Mouse (Mus musculus) adrenal gland, adult 8-10 months (tissue): ENCODE results near the gene Ddit4. TPM values are rescaled to one million over a fixed set of nuclear protein-coding genes. Genes with fewer than 3 reads are reported as not detected.

Experiments
- DNase-seq: peaks from one replicate; pipeline ENCODE4 v3.0.0; 2022
- total RNA-seq, 4 experiments: library from RNA; stranded (reverse); gene quantifications; 2 replicates each; pipeline ENCODE4 v1.2.4; 2022

The Ddit4 gene
- total RNA-seq, 4 experiments from 2014 or later, result 27.9 to 91.5 (median 34.7) TPM

DNA sequence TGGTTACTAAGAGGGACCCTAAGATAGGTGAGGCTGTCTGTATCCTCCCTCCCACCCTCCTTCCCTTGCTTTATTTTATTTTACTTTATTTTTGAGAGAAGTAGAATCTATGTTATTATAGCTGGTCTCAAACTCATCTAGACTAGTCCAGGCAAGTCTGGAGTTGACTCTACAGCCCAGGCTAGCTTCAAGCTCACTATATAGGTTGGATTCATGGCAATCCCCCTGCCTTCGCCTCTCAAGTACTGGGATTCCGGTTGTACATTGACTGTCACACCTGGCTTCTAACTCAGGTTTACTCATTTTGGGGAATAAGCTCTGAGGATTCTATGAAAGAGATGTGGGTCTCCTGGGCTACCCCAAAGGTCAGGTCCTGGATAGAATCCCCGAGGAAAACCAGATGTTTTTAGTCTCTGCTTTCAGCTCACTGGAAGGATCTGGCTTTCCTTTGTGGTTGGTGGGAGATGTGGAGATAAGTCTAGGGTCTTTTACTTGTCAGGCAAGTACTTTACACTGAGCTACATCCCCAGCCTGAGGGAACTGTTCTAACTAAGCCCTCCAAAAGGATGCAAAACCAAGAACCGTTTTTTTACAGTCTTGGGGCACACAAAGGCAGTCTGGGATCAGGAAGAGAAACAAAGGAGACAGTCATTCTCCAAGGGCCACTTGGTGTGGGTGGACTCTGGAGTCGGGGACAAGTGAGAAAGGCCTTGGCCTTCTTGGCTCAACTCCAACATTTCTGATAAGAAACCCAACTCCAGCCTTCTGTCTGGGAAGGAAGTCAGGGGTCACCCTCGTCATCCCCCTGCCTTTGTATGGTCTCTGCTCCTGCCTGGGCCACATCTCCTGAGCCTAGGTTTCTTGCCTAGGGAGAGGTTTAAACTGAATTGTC, 3.0 kb downstream of the Ddit4 start:
- DNase-seq, result peak; percentile 77

DNA sequence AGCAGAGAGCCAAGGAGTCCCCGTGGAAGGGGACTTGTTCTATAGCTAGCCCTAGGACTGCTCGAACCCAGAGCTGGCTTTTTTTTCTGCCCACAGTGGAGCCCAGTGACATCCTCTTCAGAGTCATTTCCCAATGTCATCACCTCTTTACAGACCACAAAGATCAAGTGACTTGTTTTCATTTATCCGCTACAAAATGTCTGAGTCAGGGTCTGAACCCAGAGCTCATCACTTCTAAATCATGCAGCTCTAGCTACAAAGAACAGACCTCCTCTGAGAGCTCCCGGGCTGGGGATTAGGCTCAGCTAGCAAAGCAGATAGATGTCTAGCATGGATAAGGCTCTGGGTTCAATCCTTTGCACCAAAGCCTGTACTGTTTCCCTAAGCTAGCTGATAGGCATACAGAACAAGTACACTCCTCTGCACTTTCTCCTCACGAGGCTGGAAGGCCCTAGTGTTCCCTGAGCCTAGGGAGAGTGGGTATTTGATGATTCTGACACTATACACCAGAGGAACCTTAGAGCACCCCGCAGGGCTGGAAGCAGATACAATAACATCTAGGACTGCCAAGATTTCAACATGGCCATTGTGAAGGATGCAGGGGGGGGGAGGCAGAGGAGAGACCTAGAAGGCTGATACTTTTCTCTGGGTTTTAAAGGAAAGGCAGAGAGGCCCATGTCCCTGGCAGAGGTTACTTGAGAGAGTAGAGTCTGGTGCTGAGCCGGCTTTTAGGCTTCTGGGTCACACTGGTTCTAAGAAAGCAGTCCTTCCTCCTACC, 4.1 kb downstream of the Ddit4 start:
- no peak for DNase-seq

DNA sequence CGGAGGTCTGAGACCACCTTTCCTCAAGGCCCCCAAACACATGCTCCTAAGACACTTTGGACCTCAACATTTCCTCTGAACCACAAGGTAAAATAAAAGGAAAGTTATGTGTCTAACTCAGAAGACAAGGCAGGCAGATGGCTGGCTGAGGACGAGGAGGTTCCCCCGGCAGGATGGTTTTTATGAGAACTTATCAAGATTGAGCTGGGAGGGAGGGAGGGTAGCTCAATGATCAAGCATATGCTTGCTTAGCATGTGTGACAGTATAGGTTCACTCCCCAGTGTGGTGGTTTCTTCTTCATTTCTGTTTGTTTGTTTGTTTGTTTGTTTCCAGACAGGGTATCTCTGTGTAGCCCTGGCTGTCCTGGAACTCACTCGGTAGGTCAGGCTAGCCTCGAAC, 5.3 kb downstream of the Ddit4 start:
- no peak for DNase-seq

DNA sequence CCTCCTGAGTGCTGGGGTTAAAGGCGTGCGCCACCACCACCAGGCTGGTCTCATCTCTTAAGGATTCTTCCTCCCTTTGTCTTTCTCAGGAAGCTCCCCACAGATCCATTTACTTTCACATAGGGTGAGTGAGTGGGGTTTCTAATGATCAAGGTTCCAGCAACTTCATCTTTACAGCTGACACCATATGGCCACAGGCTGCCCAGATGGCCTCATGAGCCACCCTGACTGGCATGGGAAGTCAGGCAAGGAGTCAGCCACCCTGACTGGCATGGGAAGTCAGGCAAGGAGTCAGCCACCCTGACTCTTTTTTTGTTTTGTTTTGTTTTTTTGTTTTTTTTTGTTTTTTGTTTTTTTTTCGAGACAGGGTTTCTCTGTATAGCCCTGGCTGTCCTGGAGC, 6.2 kb downstream of the Ddit4 start:
- no peak for DNase-seq

DNA sequence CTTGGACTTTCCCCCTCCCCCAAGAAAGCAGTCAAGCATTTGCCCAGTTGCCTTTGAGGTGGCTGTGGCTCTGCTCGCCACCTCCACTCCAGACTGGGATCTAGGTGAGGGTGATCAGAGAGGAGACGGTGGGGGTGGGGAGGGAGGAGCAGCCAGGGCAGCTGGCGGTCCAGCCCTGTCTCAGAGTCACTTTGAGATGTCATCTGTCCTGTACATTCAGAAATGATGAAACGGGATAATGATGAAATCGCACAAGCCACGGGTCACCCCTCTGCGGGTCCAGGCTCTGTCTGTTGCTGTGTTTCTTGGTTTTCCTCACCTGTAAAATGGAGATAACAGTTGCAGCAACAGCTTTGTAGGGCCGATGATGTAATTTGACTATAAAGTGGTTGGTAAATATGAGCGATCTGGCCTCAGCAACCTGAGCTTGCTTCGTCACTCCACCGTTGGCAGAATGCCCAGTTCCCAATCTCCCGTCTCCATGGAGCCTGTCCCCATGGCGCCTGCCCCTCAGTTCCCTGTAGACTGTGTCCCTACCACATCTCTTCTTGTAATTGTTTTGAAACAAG, 8.1 kb downstream of the Ddit4 start:
- DNase-seq, result peak; percentile 87

DNA sequence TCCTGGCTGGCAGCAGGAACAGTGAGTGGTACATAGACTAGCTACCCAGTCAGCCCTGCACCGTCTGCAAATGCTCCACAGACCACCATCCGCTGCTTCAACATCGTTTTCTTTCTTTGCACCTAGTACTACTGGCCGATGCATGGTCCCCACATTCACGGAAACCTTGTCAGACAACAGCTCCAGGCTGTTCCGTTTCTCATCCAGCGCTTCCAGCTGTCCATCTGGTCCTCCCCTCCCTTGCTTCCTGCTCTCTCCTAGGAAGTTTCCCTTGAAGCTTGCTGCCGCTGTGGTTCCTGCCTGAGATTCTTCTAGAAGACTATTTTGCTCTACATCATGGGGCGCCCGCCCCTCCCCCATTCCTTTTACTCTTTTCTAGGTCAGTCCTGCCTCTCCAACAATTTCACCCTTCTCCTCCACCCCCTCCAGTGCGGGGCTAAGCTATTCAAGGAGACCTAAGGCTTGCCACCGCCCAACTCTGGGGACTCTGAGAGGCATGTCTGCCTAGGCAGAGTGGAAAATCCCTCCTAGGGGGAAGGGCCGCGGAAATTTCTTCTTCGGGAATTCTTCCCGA, 8.7 kb downstream of the Ddit4 start:
- peak; percentile 57 for DNase-seq

DNA sequence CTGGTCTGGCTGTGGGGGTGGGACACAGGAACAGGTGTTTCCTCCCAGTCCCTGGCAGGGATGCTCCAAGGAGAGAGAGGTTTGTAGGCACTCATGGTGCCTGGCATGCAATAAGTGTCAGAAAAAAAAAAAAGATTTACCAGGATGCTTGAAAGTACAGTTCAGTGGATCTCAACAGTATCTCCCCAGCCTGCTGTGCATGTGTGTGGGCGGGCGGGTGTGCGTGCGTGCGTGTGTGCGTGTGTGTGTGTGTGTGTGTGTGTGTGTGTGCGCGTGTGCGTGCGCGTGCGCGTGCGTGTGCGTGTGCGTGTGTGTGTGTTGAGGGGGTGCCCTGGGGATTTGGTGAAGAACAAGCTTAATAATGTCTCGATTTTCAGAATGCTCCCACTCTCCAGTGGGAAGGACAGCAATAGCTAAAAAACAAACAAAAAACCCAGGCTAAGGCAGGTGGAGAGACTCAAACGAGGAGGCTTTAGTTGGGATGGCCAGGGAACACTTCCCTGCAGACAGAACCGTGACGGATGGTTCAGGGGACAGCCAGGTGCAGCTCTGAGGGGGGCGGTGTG, 9.3 kb downstream of the Ddit4 start:
- DNase-seq, result no peak

DNA sequence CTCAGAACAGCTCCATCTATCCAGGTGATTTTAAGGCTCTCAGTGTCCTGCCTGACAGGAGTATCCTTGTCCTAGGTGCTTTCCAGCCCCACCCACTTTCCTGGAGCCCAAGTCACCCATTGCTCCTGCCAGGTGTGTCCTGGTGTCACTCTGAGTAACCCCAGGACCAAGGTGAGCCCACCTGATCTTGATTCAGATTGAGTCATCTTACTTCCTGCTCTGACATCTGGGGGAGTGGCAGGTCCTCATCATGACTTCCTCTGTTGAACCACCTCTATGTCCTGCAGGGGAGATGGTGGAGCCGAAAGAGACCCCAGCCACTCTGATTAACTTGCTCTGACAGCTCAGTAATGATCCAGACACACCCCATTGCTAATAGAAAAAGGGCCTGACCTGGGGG, 12.6 kb downstream of the Ddit4 start:
- DNase-seq, result no peak

DNA sequence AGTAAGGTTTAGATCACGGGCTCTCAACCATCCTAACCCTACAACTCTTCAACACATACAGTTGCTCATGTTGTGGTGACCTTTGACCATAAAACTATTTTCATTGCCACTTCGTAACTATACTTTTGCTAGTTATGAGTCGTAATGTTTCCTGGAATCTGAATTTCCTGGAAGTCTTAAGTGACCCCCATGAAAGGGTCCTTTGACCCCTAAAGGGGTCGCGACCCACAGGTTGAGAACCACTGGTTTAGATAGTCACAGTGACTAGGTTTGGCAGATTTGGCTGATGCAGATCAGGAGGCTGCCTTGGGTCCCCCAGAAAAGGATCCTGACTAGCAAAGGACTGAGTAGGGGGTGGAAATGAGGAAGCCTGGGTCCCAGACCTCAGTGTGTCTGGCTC, 13.0 kb downstream of the Ddit4 start:
- no peak for DNase-seq

DNA sequence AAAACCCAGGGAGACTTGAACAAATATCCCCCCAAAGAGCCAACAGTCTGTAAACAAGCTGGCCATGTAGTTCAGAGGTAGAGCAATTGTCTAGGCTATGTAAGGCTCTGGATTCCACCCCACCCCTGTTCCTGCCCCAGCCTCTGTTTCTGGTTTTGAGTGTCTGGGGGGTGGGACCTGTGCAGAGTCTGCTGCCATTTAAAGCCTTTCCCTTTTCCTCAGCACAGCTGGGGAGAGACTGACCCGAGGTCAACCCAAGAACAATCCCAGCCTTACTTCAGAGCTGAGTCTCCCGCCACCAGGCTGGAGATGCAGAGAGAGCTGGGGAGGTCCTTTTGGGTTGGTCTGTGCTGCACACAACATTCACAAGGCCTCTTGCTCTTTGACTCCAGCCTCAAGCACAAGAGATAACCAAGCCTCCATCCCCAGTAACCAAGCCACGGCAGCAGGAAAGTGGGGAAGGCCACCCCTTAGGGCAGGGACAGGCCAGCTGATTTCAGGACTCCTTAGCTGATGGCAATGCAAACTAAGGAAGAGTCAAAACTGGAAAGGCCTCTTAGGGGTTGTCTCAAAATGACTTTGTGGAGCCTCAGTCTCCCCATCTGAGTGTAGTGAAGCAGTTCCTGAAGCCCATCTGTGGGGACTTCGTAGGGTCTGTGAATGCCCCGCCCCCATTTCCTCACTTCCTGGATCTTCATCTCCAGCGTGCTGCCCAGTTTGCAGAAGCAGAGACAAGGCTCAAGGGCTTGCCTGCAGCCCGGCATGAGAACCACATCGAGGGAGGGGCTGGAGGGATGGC, 15.4 kb downstream of the Ddit4 start:
- DNase-seq, result no peak

DNA sequence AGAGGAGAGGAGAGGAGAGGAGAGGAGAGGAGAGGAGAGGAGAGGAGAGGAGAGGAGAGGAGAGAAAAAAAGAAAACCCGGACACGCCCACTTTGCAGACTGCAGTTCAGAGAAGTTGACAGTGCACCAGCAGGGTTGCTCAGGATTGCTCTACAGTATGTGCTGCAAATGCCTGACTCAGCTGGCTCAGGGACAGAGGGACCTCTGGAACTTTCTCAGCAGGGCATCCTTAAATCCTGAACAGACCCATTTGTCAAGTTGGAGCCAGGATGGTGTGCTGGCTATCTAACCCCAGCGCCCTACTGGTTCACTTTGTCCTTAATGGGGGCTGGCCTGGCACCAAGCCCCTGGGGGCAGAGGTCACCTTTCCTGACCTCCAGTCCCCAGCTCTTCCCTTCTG, 17.6 kb downstream of the Ddit4 start:
- DNase-seq, result no peak

DNA sequence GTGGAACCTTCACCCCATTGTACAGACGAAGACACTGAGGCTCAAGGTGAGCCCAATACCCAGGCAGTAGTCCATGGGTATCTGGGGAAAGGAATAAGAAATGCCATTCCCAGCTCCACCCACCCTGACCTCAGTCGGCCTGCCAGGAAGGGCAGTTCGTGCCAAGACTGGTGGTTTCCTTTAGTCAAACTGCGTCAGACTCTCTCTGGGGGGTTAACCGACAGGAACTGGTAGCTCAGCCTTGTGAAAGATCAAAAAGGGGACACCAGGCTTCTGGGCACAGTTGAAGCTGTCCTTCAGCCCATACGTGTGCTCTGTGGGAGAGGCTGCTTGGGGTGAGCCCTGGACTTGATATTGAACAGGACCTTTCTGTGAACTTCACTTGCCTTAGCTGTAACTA, 19.1 kb downstream of the Ddit4 start:
- peak; percentile 71 for DNase-seq

DNA sequence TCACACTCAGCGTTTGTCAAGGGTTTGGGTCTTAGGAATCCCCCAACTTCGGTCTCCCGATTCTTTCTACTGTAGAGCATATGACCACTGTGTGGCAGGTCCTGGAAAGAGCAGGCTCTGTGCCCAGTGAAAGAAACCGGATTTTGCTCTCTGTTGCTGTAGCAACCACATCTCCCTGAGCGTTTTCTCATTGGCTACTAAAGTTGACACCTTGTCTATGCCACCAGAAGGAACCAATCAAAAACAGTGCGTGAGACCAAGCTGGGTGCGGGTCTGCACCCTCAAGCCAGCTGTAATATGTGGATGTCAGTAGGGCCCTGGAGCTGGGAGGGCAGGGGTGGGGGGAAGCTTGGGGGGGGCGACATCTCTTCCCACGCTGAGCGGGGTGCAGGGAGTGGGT, 20.6 kb downstream of the Ddit4 start:
- DNase-seq, result no peak

DNA sequence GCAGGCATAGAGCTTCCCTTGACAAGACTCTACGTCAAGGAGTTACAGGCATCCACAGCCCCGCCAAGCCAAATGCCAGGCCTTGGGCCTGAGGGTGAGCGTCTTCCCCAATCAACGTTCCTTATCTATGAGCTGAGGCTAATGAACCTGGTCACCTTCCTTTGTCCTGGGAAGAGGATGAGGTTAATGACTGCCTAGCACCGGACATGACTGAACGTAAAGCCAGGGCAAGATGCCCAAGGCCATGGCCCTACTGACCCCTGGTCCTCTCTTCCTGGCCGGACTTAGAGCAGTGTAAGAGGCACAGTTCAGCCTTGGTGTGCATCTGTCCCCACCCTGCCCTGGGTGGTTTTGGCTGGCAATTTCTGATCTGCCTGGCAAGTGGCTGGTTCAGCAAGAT, 22.4 kb downstream of the Ddit4 start:
- DNase-seq, result no peak

DNA sequence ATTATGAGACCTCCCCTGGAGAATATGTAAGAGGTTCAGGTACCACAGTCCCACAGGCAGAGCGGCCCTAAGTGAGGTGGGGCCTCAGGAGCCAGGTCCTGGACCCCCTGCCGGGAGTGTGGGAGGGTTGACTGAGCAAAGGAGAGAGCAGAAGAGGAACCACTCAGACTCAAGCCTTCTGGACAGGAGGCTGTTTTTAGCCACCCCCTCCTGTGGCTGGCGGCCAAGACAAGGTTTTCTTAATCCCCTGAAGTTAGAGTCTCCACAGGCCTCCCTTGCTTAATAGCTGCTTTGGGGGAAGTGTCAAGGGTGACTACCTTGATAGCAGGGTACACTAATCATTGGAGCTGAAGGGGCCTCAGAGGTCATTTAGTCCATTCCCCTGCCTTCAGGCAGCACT, 27.3 kb downstream of the Ddit4 start:
- no peak for DNase-seq

DNA sequence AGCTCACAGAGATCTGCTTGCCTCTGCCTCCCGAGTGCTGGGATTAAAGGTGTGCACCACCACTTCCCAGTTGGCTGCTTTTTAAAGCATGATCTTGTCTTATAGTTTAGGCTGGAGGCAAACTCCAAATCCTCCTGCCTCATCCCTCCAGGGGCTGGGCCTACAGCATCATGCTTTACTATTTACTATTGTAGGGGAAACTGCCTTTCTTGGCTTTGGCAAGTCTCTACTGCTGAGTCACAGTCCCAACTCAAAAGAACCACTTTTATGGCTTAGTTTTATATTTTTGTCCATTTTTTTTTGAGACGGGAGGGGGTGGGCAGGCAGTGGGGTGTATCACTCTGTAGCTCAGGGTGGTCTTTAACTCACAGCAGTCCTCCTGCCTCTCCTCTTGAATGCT, 28.1 kb downstream of the Ddit4 start:
- DNase-seq, result no peak

DNA sequence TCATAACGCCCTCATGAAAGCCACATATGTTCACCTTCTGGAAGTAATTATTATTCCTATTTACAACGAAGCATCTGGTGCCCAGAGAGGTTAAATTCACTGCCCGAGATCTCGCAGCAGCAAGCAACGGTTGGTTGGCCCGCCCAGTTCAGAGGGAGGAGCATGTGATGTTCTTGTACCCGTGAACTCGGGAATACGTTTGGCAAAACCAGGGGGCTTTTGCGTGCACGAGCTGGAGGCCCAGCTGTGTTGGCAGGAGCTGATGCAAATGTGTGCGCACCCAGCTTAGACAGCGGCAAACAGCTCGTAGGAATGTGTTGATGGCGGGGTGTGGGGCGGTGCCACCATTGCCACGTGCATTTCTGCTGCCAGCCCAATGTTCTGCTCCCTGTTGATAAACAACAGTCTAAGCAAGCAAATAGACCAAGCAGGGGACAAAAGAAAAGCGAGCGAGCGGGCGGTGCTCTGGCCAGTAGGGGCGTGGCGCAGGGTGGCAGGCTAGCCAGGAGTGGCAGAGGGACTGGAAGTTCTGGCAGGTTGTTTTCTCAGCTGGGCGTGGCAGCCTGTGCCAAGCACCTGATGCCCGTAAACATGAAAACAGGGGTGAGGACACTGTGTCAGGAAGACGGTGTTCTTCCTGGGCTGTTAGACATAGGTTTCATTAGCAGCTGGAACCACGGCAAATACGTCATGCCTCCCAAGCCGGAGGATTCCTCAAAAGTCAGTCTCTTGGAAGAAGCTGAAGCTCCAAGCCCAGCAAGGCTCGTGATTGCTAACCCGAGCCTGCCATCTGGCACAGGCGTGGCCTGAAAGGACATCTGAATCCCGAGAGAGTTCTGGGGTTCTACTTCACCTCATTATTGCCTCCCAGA, 30.6 kb downstream of the Ddit4 start:
- peak; percentile 75 for DNase-seq

DNA sequence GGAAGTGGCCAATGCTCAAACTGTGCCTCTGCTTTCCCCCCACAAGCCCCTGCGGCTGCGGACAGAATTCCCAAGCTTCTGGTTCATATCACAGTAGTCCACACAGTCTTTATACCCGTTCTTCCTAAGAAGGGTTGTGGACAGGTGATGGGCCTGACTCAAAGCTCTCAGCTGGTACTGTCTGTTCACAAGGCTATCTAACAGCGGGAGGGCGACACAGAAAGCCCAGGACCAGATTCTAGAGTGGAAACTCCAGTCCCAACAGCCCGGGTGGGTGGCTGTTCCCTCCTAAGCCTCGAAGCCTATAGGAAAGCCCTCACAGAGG, 31.2 kb downstream of the Ddit4 start:
- DNase-seq, result no peak

DNA sequence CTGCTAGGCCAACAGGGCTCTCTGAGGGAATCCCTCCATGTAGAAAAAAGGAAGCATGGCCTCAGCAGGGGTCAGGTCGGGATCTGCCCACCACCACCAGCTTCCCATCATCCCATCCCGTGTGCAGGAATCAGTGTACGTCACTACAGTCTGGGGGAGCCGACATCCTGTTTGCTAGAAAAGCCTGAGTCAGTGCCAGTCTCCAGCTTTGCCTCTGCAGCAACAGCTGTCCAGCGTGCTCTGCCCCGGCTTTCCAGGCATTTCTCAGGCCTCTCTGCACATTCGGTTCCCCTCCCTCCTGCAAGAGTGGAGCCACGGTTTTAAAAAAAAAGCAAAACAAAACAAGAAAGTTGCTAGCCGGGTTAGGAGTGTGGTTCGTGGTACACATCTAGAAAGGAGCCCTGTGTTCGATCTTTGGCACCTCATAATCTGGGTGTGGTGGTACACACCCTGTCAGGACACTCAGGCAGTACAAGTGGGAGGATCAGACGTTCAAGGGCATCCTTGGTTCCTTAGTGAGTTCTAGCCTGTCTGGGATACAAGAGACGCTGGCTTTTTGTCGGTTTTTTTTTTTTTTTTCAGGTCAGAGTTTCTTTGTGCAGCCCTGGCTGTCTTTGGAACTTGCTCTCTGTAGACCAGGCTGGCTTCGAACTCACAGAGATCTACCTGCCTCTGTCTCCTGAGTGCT, 32.0 kb downstream of the Ddit4 start:
- no peak for DNase-seq

DNA sequence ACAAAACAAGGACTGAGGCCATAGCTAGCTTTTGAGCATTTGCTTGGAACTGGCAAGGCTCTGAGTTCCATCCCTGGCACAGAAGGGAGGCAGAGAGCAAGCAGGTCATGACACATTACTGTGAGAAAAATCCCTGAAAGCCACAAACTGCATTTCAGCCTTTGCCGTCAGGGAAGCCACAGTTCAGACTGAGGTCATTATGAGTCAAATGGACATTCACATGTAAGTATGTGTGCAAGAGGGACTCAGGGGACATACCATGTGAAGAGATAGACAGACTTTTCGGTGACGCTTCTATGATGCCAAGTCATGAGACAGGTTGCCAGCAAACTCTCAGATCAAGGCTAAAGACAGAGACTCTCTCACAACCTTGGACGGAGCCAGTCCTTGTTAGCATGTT, 33.5 kb downstream of the Ddit4 start:
- DNase-seq, result no peak

DNA sequence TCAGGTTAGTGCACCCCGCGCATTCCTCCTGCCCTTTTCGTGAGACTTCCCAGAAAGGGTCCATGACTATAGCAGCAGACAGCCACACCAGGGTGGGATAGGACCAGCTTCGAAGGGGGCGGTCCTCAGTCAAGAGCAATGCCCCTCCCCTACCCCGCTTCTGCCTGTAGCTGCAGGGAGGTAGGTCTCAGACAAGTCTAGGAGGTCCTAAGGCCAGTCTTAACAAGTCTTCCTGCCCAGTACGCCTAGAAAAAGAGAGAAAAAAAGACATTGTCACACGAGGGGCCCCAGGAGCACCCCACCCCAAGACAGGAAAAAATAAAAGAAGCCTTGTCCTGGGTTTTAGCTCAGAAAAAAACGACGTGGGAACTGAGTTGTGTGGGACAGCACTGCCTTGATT, 35.0 kb downstream of the Ddit4 start:
- no peak for DNase-seq
